Mouse (Mus musculus) thymus, postnatal 0 days (tissue): ENCODE measurements around the gene Foxp4. TPM values are rescaled to one million over a fixed set of nuclear protein-coding genes. Genes with fewer than 3 reads are reported as not detected.

Source experiments
- DNase-seq: peaks from one replicate; pipeline ENCODE4 v3.0.0-alpha.2; 2015; ENCODE audit warnings: low spot score
- polyA plus RNA-seq: library from polyadenylated mRNA; unstranded; fragments of >200 nt; fragmentation: Nextera tagmentation; extraction: Ambion mirVana; gene quantifications from 2 replicates; pipeline ENCODE4 v1.2.1, GENCODE M21; 2015

Gene Foxp4
- polyA plus RNA-seq, 1 experiment from 2014 or later: 18.0 TPM

DNA sequence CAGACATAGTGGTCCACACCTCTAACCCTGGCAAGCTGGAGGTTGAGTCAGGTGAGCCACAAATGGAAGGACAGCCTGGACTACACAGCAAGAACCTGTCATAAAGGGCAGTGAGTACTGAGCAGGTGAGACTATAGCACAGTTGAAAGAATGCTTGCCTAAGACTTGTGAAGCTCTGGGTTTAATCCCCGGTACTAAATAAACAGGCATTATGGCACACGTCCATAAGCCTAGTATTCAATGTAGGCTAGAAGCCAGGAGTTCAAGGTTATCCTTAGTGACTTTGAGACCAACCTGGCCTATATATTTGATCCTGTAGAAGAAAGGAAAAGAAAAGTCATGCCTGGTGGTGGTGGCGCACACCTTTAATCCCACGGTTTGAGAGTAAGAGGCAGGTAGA lies 12.1 kb upstream of the Foxp4 start:
- DNase-seq: no peak

DNA sequence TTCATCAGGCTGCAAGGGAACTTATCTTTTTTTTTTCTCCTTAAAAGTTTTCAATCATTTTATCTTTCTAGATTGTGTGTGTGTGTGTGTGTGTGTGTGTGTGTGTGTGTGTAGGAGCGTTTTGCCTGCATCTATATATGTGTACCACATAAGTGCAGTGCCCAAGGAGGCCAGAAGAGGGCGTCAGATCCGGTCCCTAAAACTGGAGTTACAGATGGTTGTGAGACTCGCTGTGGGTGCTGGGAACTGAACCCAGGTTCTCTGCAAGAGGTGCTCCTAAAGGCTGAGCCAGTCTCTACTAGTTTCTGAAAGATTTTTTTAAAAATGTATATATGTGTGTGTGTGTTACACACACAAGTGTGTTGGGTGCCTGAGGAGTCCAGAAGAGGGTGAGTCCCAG lies 5.0 kb upstream of the Foxp4 start:
- DNase-seq: no peak

DNA sequence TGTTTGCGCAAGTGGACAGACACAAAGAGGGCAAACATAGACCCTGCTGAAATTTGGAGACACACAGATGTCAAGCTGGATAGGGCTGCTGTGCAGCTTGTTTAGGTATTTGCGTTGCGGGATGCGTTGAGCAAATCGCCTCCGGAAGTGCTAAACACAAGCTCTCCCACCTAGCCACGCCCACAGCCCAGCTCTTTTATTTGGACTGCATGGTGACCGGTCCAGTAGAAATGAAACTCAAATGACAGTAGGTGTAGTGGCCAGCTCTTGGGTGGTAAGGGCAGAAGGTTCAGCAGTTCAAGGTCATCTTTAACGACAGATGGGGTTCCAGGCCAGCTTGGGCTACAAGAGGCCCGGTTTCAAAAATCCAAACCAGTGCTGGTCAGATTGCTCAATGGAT lies 1.5 kb upstream of the Foxp4 start:
- no peak for DNase-seq

DNA sequence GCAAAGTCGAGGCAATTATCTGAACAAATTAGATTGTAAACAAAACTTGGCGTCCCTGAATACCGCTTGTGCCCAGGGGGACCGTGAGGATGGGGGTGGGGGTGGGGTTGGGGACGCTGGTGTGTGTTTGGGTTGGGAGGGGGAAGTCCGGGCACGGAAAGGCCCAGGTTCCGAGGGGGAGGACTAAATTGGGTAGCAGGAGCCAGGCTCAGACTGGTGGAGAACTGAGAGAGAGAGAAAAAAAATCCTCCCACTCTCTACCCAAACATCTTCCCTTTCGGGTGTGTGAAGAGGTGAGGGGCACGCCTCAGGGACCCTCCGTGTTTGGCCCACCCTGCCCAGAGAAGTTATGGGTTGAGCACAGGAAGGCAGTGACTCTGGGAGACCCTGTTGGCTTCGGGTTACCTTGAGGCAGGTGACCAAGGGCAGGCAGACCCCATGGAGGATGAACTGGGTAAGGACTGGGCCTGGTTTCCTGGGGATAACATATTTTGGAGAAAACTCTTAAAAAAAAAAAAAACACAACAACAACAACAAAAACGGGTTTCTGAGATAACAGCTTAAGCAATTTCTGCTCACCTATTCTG lies 988 bp upstream of the Foxp4 start:
- no peak for DNase-seq

DNA sequence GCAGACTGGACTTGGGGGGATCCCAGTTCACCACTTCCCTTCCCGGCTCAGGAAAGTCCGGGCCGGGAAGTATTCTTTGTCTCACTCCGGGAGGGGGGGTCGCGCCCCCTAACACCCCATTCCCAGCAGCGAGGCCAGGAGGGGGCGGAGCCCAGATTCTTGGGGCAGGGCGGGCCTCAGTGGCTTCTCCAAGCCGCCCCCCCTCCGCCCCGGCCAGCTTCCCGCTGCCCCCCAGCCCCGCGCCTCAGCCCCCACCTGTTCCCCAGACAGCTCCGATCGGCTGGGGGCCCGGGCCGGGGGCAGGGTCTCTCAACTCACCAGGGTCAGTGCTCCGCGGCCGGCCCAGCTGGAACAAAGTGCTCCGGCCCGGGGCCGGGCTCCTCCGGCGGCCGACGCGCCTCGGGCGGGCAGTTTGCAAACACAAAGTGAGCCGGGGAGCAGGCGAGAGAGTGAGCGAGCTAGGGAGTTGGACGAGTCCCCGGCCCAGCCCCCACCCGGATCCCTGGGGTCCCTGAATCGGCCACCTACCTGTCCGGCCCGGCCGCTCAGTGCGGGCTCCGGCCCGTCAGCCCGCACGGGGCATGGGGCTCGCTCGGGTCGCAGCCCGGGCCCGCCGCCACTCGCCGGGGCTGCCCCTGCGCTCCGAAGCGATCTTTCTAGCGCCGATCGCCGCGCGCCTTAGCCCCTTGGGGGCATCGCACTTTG lies 615 bp downstream of the Foxp4 start:
- DNase-seq: peak; percentile 33

DNA sequence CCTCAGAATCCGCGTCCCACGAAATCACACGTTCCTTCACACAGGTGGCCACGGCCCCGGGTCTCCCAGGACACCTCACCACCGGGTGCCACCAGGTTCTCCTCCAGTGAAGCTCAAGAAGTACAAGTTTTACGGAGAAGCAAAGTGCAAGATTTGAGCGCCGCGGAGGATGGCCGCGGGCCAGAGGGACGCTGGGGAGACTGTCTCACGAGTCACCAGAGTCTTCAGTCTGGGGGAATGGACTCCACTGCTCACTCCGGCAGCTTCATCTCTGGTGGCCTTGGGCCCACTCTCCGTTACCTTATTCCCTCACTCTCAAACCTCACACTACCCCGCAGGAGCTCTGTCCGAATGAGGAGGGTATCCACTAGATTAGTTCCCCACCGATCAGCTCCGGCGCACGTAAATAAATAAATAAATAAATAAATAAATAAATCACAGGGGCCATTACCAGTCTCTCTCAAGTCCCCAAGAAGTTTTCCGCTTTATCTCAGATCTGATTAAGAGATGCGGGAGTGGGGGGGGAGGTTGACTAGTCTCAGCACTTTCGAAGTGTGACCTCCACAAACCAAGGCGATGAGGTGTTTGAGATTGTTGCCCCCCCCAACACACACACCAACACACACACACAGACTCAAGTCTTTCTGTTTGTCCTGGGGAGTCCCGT lies 1.3 kb downstream of the Foxp4 start:
- DNase-seq: peak; percentile 31

DNA sequence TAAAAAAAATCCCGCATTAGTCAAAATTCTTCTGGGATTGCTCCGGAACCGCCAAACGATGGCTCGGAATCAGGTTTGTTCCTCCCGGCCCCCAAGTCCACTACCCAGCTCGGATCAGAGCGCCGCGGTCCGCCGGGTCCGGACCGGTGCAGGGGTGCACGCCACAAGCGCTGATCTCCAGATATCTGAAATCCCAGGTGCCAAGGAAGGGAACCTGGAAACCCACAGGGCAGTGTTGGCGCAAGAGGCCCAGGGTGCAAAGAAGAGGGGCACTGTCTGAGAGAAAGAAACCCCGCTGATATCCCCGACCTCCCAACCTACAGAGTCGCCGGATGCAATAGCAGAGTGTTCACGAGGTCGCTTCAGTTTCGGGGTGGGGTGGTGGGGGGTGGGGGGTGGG lies 1.9 kb downstream of the Foxp4 start:
- peak; percentile 27 for DNase-seq

DNA sequence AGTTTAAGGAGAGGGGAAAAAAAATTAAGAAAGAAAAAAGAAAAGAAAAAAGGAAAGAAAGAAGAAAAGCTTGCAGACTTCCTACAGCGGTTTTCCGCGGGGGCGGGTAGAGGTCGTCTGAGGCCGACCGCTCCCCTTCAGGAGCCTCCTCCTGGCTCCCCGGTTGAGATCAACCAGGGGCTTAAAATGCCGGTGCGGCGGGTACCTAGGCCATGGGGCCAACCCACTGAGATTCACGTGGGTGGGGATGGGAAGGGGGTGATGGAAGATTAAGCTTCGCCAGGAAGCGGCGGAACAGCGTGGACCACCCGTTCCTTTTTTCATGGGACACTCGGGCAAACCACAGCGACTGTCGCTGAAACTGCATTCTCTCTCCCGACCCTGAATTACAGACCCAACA lies 2.3 kb downstream of the Foxp4 start:
- peak; percentile 34 for DNase-seq

DNA sequence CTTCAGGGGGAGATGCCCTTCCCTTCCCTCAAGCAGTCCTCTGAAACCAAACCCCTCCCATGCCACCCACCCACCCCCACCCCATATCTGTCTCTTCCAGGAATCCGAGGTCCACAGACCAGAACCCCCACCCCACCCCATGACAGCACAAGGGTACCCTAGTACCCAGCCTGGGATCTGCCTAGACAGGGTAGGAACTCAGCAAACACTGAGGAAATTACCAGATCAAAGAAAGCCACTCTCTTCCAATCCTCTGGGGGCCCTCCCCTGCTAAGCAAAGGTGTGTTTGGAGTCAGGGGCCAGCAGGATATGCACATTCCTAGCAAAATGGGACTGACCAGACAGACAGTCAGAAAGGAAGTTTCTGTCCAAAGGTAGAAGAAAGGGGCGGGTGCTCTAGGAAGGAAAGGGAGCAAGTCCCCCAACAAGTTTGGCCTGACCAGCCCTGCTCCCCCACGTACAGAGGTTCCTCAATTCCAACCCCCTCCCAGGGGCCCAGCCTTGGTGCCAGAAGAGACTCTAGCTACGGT lies 3.2 kb downstream of the Foxp4 start:
- DNase-seq: no peak

DNA sequence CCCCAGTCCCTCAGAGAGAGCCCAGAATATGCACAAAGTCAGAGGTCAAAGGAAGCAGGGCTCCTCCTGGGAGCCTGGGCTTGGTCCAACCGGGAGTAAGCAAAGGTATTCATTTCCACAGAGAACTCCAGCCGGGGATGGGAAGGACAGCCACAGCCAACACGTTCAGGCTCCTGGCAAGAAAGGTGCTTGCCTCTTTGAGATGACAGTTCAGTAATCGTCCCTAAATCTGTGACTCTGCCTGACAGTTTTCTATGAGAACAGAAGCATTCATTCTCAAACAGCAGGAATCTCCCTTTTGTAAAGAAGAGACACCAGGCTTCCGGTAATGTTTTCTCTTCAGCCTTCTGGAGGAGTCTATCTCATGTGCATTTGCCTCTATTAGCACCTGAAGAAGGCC lies 4.6 kb downstream of the Foxp4 start:
- no peak for DNase-seq

DNA sequence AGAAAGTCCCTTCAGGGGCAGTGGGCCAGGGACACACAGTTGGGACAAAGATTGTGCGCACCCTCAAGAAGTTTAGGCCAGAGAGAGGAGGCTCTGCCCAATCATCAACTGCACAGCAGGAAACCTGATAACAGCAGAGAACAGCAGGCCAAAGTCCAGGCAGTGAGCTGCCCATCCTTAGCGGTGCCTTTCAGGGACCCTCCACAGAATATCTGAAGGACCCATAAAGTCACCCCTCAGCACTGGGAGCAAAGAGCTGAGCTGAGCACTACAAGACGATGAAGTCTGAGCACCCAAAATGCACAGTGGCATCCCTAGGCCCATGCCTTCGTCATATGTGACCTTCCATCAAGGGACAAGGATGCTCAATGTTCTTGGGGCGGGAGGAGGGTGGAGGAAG lies 6.5 kb downstream of the Foxp4 start:
- no peak for DNase-seq

DNA sequence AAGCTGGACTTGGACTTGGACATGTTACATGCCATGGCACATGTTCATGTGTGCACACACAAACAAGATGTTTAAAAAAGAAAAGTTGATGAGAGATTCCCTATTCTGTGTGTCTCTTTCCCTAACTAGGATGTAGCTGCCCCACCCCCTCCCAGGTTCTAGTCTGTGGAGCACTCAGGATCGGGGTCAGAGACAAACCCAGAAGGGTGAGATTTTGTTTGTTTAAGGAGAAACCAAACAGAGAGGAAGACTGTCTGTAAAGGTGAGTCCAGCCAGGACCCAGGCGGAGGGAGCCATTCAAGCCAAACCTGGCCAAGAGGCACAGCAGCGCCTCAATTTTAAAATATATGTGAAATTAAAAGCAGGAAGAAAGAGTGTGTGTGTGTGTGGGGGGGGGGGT lies 7.2 kb downstream of the Foxp4 start:
- DNase-seq: no peak

DNA sequence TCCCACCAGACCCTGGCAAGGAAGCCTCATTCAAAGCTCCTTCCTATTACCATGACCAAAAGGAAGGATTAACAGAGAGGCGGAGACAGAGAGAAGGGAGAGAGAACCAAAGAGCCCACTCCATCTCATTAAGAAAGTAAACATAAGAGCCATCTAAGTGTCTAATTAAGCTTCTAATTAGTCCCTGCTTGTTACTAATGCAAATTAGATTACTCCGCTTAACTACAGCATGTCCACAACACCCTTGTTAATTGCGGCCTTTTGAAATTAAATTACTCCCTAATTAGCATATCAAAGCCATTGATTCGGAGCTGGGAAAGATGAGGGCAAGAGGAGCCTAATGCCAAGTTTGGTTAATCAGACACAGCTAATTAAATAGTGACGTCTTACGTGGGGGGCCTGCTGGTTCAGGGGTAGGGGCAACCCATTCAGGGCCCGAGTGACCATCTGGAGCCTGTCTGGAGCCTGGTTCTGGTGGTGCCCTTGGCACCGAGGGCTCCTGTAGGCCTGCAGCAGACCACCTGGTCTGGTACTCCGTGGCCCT lies 9.7 kb downstream of the Foxp4 start:
- DNase-seq: no peak

DNA sequence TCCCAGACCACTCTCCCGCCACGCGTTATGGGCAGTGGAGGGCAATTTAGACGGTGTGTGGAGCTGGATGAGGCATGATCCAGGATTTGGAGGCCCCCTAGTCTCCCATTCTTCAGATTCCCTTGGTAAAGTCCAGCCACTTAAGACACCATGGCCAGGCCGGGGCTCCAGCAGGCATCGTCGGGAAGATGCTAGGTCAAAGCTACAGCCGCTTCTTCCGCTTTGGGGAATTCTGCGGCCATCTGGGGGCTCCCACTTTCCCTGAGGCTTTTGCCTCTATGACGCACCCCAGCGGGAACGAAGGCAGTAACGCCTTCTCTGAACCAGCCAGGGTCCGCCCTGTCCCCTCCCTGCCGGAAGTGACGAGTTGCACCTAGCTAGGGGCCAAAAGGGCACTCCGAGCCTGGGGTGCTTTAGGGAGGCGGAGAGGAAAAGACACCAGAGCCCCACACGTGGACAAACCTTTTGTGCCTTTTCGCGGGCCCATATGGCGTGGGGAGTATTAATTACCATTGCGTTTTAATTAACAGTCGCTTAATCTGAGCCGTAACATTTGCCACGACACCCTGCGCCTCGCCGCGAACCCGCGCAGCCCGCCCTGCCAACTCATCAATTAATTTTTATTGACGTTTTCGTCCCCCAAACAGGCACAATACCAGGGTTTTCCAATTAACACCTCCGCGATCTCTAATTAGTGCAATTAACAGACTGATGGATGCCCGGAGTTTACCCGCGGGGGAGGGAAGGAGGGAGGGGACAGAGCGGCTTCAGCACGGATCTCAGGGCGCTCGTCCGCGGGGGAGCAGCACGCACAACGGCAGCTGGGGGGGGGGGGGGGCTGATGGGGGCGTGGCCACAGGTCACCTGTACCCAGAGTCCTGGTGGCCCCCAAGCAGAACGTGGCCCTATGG lies 15.1 kb downstream of the Foxp4 start:
- peak; percentile 71 for DNase-seq

DNA sequence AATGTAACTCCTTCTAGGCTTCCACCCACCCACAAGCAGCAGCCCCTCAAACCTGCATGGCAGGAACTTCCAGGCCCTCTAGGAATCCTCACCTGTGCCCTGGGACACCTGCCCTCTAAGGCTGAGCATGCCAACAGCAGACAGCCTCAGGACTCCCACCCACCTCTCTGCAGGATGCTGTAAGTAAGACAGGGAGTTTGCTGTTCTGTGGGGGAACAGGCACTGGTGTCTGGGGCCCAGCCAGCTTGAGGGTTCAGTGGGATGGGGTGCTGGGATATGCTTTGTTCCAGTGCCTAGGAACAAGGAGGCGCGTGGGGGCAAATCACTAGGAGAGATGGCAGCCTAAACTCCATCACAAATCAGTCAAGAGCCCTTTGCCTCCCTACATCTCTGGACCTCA lies 16.4 kb downstream of the Foxp4 start:
- no peak for DNase-seq

DNA sequence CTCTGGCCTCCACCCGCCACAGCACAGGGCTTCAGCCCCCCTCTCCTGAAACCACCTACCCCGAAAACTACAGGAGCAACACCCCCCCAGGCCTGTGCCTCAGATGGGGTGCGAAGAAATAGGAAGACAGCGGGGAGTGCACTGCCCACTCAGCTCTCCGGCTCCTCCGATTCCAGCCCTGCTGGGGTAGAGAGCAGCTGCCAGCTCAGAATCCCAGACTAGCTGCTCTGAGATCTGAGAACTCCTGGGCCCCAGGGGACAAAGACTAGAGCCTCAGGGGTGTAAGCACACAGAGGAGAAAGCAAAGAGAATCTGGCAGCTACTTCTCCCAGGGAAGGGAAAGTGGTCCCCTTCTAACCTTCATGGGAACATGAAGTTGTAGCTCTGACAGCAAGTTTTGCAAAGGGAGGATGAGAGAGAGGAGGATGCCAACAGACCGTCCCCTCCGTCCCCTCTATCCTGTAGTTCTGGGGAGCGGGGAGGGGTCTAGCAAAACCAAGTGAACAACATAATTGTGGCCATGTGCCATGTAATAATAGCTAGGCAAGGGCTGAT lies 17.0 kb downstream of the Foxp4 start:
- no peak for DNase-seq

DNA sequence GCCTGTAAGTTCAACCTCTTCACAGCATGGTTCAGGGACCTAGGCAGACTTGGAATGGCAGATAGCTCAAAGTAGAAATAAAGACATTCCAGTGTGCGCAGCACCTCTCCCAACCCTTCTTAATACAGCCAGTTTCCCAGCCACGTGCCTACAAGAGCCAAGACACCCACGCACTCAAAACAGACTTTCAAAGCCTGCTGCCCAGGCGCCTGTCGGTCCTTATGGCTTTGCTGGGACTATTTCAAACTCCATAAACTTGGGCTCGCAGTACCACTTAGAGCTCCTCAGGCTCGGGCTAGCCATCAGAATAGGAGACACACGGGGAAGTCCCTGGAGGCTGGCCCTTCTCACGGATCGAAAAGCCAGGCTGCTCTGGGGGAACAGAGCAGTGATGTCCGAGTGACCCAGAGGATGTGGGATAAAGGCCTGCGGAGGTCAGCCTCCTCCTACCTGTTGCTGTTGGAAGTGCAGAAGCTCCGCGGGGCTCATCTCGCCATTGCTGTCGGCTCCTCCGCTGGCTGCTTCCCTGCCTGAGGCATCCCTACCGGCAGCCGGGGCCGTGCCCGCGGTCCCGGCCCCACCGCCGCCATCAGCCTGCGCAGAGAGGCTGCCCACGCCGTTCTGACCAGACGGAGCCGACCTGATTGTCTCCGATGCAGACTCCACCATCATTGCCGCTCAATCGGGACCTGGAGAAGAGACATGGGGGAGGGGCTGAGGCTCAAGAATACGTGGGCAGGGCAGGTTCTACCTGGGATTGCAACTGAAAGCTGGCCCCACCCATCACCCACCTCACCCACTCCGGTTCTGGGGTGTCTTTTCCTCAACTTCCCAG lies 20.4 kb downstream of the Foxp4 start:
- DNase-seq: no peak

DNA sequence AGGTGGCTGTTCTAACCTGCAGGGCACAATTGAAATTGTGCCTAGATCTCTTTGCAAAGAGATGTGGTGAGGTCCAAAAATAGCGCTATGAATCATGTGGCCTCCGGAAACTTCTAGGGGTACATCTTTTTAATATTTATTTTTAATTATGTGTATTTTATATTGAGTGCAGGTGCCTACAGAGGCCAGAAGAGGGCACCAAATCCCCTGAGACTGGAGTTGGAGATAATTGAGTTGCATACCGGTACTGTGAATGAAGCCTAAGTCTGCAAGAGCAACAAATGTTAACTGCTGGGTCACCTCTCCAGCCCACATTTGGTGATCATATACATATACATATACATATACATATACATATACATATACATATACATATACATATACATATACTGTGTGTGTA lies 22.7 kb downstream of the Foxp4 start:
- DNase-seq: peak; percentile 58

DNA sequence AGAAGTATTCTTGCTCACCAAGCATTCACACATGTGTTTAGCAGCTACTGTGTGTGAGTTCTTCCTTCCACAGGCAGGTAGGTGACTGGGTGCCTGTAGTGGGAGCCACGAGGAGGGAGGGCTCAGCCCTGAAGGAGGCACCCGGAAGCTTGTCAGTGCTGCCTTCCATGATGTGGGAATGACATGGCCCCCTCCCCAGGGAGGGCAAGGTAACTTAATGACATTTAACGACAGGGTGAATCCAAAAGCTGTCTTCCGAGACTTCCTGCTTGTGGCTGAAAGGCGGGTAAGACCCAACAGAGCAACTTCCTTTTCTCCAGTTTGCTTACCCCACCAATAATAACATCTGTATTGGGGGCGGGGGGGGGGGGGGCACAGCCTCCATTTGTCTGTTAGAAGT lies 23.7 kb downstream of the Foxp4 start:
- peak; percentile 65 for DNase-seq

DNA sequence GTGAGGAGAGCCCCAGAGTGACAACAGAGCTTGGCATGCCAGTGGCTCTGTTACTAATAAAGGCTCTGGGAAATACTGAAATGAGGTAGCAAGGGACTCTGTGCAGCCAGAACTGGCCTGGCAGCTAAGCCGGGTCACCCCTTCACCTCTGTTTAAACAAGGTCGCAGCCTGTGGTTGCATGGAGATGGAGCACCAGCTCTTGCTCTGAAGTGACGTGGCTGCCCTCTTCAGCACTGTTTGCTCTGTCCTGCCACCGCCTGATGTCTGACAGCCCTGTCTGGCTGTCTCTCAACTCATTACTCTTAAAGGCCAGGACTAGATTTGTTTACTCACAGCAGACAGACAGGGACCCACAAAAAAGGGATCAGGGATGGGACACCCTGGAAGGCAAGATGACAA lies 25.3 kb downstream of the Foxp4 start:
- DNase-seq: no peak
